Mouse (Mus musculus) activated CD4-positive, CD25-positive, alpha-beta regulatory T cell, adult 9 weeks (primary cell): ENCODE measurements around the gene Scube3. TPM values are rescaled to one million over a fixed set of nuclear protein-coding genes. Genes with fewer than 3 reads are reported as not detected.

ENCODE experiments used
- polyA plus RNA-seq: library from polyadenylated mRNA; unstranded; fragments of 100-300 nt; shearing (Covaris generic); gene quantifications from one replicate; pipeline ENCODE4 v1.2.1, GENCODE M21; 2017

The Scube3 gene
- polyA plus RNA-seq: not detected

DNA sequence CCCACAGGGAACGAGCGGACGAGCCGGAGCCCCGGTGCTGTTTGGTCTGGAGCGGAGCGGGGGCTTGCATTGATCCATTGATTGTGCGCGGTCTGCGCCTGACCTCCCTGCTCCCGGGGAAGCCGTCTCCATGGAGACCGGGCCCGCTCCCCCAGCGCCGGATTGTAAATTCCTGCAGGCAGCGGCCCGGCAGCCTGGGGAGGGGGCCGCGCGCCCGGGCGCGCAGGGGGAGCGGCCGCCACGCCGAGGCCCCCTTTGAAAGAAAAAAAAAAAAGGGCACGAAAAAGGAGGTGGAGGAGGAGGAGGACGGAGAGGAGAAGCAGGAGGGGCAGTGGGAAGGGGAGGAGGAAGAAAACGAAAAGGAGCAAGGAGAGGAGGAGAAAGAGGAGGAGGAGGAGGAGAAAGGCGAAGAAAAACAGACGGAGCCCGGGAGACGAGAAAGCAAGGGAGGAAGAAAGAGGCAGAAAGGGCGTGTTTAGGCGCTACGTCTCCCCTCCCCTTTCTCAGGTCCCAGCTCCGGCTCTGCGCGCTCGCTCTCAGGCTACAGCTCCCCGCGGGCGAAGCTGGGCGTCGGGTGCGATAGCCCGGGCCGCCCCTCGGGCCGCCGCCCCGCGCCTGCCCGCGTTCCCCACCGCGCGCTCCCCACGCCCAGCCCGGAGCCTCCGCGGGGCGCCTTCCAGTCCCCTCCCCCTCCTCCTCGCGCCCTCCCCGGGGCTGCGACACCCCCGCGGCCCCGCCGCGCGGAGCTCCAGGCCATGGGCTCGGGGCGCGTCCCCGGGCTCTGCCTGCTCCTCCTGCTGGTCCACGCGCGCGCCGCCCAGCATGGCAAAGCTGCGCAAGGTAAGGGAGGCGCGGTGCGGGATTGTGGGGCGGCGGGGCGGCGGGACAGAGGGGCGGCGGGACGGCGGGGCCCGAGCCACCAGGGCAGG, at the start of gene Scube3:
Gene Scube3, plus strand, starts transcription at position 371 of the 929 bp plus-strand sequence.

DNA sequence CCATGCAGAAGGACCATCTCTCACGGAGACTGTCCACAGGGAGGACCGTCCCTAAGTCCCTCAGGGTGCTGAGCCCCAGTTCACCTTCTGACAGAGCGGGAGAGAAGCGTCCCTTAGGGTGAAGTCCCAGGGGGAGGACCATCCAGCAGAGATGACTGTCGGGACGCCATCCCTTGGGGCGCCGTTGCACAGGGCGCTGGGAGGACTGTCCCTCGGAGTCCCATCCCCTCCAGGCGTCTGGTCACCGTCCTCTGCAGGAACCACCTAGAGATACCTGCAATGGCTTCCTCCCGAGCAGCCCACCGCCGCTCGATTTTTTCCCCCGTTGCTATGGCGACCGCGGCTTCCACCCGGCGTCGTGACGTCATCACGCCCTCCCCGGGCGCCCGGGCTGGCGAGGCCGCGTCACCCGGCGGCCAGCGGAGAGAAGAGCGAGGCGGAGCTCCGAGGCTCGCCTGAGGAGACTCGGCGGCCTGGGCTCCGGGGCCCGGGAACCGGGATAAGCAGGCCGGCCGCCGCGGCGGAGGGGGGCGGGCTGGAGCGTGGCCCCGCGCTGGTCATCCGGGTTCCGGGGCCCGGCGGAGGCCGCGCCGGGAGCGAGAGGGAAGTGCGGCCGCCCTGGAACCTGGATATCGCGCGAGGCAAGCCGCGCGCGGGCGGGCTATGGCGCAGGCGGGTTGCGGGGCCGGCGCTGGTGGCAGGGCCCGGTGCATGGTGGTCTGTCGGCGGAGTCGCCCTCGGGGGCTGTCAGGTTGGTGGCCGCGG, 35.0 kb downstream of the Scube3 start, which contains the start of gene Zfp523:
Gene Zfp523, plus strand, starts transcription at position 355 of the 765 bp plus-strand sequence.

DNA sequence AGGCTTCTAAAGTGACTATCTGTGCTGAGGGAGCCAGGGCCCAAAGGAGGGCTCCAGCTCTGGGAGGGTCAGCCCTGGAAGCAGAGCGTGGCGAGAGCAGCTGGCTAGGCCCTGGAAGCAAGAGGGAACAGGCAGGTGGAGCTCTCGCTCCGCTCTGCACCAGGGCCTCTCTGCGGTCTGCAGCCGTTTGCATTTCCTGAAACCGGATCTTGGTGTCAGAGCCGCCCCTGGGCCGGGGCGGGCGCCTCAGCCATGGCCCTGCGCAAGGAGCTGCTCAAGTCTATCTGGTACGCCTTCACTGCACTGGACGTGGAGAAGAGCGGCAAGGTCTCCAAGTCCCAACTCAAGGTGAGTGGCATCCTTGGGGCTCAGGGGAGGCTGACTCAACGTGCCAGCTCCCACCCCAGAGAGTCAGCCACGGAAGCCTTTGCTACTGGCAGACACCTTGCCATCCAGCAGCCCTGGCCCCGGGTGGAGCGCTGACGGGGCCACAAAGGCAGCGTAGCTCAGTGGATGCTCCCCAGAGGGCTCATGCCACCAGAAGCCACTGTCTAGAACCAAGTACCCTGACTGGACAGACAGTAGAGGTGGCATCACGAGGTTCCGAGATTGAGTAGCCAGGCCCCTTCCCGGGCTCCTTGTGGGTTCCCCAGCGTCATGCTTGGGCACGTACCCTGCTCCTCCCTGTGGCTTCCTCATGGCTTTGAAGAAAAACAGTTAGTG, 65.8 kb downstream of the Scube3 start, which contains the start of gene Def6:
Gene Def6, plus strand, starts transcription at position 188 of the 723 bp plus-strand sequence.

Other genes with a start within 250 kb of the Scube3 start
- 5.5 TPM for gene Anks1, start 232.8 kb upstream of the Scube3 start, polyA plus RNA-seq
- 47.5 TPM for gene Taf11, start 232.3 kb upstream of the Scube3 start, polyA plus RNA-seq
- 1.2 TPM for gene Tcp11, start 61.5 kb upstream of the Scube3 start, polyA plus RNA-seq
- gene Zfp523, start 35.0 kb downstream of the Scube3 start, polyA plus RNA-seq: 2.4 TPM
- 193 TPM for gene Def6, start 65.6 kb downstream of the Scube3 start, polyA plus RNA-seq
- 2.2 TPM for gene Ppard, start 90.6 kb downstream of the Scube3 start, polyA plus RNA-seq
- 5.5 TPM for gene Fance, start 171.4 kb downstream of the Scube3 start, polyA plus RNA-seq
- 470 TPM for gene Rpl10a, start 186.3 kb downstream of the Scube3 start, polyA plus RNA-seq
- 0.17 TPM for gene Tead3, start 208.7 kb downstream of the Scube3 start, polyA plus RNA-seq
- not detected for gene Tulp1, start 223.1 kb downstream of the Scube3 start, polyA plus RNA-seq